Comparison of ENCODE assay signal across 9 mouse cellular contexts in genomic region chr6:72244569-72245285, GRCm38 (mm10). TPM values are rescaled to one million over a fixed set of nuclear protein-coding genes. Genes with fewer than 3 reads are reported as not detected.
DNase-seq lines count a peak whose midpoint lies in the region; ATAC-seq and TF ChIP-seq lines count a peak whose summit lies in the region.
"Had no signal": no experiment of that assay in that cellular context is flagged by ENCODE, and none has a peak within 500 bp of the region (broad histone marks: within the 10 kb centered on the region; RNA-seq: fewer than 3 reads in every experiment).

No protein-coding gene starts in this region.

- intact Hi-C loops in left cerebral cortex, adult 2 months (cut with DNase I): no loop called here
- intact Hi-C loops in left cerebral cortex, postnatal 25 days (cut with DNase I): no loop called here

- ATAC-seq in intestine, embryonic 16.5 days: peak; percentile 52
- peak; percentile 76 for ATAC-seq in lung, postnatal 0 days
- no peak for ATAC-seq in erythroblast, adult 5-6 weeks (replicated peaks; ENCODE audit: low FRiP score, poor library complexity, severe bottlenecking)
- no peak for ATAC-seq in megakaryocyte progenitor cell, adult 5-6 weeks (replicated peaks; ENCODE audit: poor library complexity)

- H3K4me1 ChIP-seq in intestine, embryonic 16.5 days (ENCODE audit: control insufficient read depth, insufficient read depth, low read length): peaks cover 24% of the 10 kb centered on the region
- H3K4me1 ChIP-seq in lung, postnatal 0 days (ENCODE audit: insufficient read depth, low read depth, low read length): peaks cover 31% of the 10 kb centered on the region

- no peak for TF ChIP-seq EP300 in lung, postnatal 0 days (IDR thresholded peaks at IDR 0.05)

- no peak for DNase-seq in left cerebral cortex, adult 2 months (ENCODE audit: extremely low spot score in 1 of 2, low spot score in 2 of 2)
- DNase-seq in left cerebral cortex, postnatal 25 days (ENCODE audit: low spot score in 2 of 2): no peak
- DNase-seq in gastrocnemius, adult 18-20 months (ENCODE audit: low spot score): peak; percentile 71
- DNase-seq in lung, postnatal 0 days (ENCODE audit: low spot score): peak; percentile 79
- no peak for DNase-seq in right cerebral cortex, postnatal 36 days (ENCODE audit: low spot score in 2 of 2)

- H3K27me3 ChIP-seq in intestine, embryonic 16.5 days (replicated peaks; ENCODE audit: control insufficient read depth, insufficient read depth, low read length): 0 out of 2 replicates have a peak, but pooled peaks cover 3% of the 10 kb centered on the region
- no peaks in the 10 kb centered on the region for H3K27me3 ChIP-seq in lung, postnatal 0 days (replicated peaks; ENCODE audit: insufficient read depth, low read length)

- peak overlapping the region; percentile 10; the same call in 1 of the 2 replicates for H3K4me2 ChIP-seq in intestine, embryonic 16.5 days (ENCODE audit: low read depth, low read length)
- peak overlapping the region; percentile 15; the same call in 1 of the 2 replicates for H3K4me2 ChIP-seq in lung, postnatal 0 days (replicated peaks; ENCODE audit: low read depth, low read length)

- no peaks in the 10 kb centered on the region for H3K36me3 ChIP-seq in intestine, embryonic 16.5 days (ENCODE audit: control insufficient read depth, insufficient read depth, low read length)
- no peaks in the 10 kb centered on the region for H3K36me3 ChIP-seq in lung, postnatal 0 days (ENCODE audit: insufficient read depth, low read length)

- no peak overlapping the region for H3K4me3 ChIP-seq in left cerebral cortex, adult 2 months
- no peak overlapping the region for H3K4me3 ChIP-seq in intestine, embryonic 16.5 days (ENCODE audit: low read length)
- H3K4me3 ChIP-seq in lung, postnatal 0 days (ENCODE audit: low read depth, low read length): no peak overlapping the region

- H3K27ac ChIP-seq in left cerebral cortex, adult 2 months: peak overlapping the region; percentile 48; the same call in 1 of the 2 replicates
- peak overlapping the region; percentile 84 for H3K27ac ChIP-seq in intestine, embryonic 16.5 days (ENCODE audit: low read length)
- H3K27ac ChIP-seq in lung, postnatal 0 days (ENCODE audit: low read length): peak overlapping the region; percentile 95

- 43% methylated on average over 20 of the region's 20 CpGs for WGBS in intestine, embryonic 16.5 days
- 18% methylated on average over 20 of the region's 20 CpGs for WGBS in lung, postnatal 0 days

- TF ChIP-seq CTCF in left cerebral cortex, adult 2 months (IDR thresholded peaks at IDR 0.05): no peak
- TF ChIP-seq CTCF in lung, postnatal 0 days (IDR thresholded peaks at IDR 0.05): peak; percentile 39

- H3K9ac ChIP-seq in intestine, embryonic 16.5 days (ENCODE audit: low read depth, low read length): peak overlapping the region; percentile 41; the same call in 1 of the 2 replicates
- H3K9ac ChIP-seq in lung, postnatal 0 days (replicated peaks; ENCODE audit: low read depth): no peak overlapping the region

- no peaks in the 10 kb centered on the region for H3K9me3 ChIP-seq in intestine, embryonic 16.5 days (ENCODE audit: control insufficient read depth, low read length)
- H3K9me3 ChIP-seq in lung, postnatal 0 days (ENCODE audit: low read length): no peaks in the 10 kb centered on the region

RNA-seq across cellular contexts. Expression of gene Atoh8, which starts 9.3 kb away (rescaled TPM):
- 1 to 10 TPM; 1.5 to 1.9 TPM for total RNA-seq in left cerebral cortex, adult 2 months (2021)
- 1 to 10 TPM; 1.4 to 1.8 TPM for total RNA-seq in left cerebral cortex, postnatal 25 days (2021)
- total RNA-seq in gastrocnemius, adult 18-20 months (2021): 1 to 10 TPM; 4.3 to 6.3 TPM
- 9.3 and 9.6 TPM in 2 replicates for polyA plus RNA-seq in intestine, embryonic 16.5 days (2015; fragmentation: Nextera tagmentation; extraction: Ambion mirVana)
- polyA plus RNA-seq in lung, postnatal 0 days (2015; fragmentation: Nextera tagmentation; extraction: Ambion mirVana): 17.3 and 20.6 TPM in 2 replicates
- not detected in 2 replicates for total RNA-seq in erythroblast, adult 5-6 weeks (2015; ENCODE audit: low replicate concordance)
- total RNA-seq in erythroblast, adult 5-6 weeks (2017; ENCODE audit: low replicate concordance): not detected in 2 replicates
- total RNA-seq in megakaryocyte progenitor cell, adult 5-6 weeks (2015): not detected in 2 replicates
- total RNA-seq in megakaryocyte progenitor cell, adult 5-6 weeks (2017): not detected in 2 replicates

RNA-seq across cellular contexts. Expression of gene Sftpb, which starts 59.7 kb away (rescaled TPM):
- total RNA-seq in left cerebral cortex, adult 2 months (2021): not detected
- not detected for total RNA-seq in left cerebral cortex, postnatal 25 days (2021)
- not detected for total RNA-seq in gastrocnemius, adult 18-20 months (2021)
- polyA plus RNA-seq in intestine, embryonic 16.5 days (2015; fragmentation: Nextera tagmentation; extraction: Ambion mirVana): 0.11 and 0.18 TPM in 2 replicates
- polyA plus RNA-seq in lung, postnatal 0 days (2015; fragmentation: Nextera tagmentation; extraction: Ambion mirVana): 1,292 and 1,589 TPM in 2 replicates
- not detected in 2 replicates for total RNA-seq in erythroblast, adult 5-6 weeks (2015; ENCODE audit: low replicate concordance)
- 1.6 TPM in 1 of 2 replicates, not detected in the other for total RNA-seq in erythroblast, adult 5-6 weeks (2017; ENCODE audit: low replicate concordance)
- total RNA-seq in megakaryocyte progenitor cell, adult 5-6 weeks (2015): not detected in 2 replicates
- total RNA-seq in megakaryocyte progenitor cell, adult 5-6 weeks (2017): not detected in 2 replicates
- total RNA-seq: ES-E14 had no signal

Comparison
In these comparisons a context has a peak if more than half of its experiments do, and no peak if none do; other contexts are left out.
1. DNase-seq: peak in gastrocnemius, adult 18-20 months (single experiment) and lung, postnatal 0 days (single experiment); none in left cerebral cortex, adult 2 months (0 of 2), left cerebral cortex, postnatal 25 days (0 of 2) and right cerebral cortex, postnatal 36 days (0 of 2).
2. ATAC-seq: peak in intestine, embryonic 16.5 days (single experiment) and lung, postnatal 0 days (single experiment); none in erythroblast, adult 5-6 weeks (single experiment) and megakaryocyte progenitor cell, adult 5-6 weeks (single experiment).
3. Peak in every context shown above with its lines, with median percentiles within 50 percentile points of each other: H3K27ac ChIP-seq.